Mouse (Mus musculus) ES-E14 (cell line): ENCODE measurements around the gene Aoc1.

Source experiments
- CHD2 ChIP-seq: IDR thresholded peaks from 2 replicates; pipeline ENCODE4 v1.6.1; 2014; ENCODE audit warnings: mild to moderate bottlenecking, low read depth, low read length, inconsistent platforms
- HCFC1 ChIP-seq: IDR thresholded peaks from 2 replicates; pipeline ENCODE4 v1.6.1; 2012; ENCODE audit warnings: low read length, inconsistent platforms, borderline replicate concordance; ENCODE audit not compliant: insufficient read depth
- MAFK ChIP-seq: IDR thresholded peaks from 2 replicates; pipeline ENCODE4 v1.6.1; 2014; ENCODE audit warnings: mild to moderate bottlenecking, low read depth, low read length, inconsistent platforms; ENCODE audit not compliant: insufficient read depth
- ZC3H11A ChIP-seq: IDR thresholded peaks from 2 replicates; pipeline ENCODE4 v1.6.1; 2012; ENCODE audit warnings: low read depth, mild to moderate bottlenecking, inconsistent platforms, low read length, borderline replicate concordance
- ZNF384 ChIP-seq: IDR thresholded peaks from 2 replicates; pipeline ENCODE4 v1.6.1; 2012; ENCODE audit warnings: low read depth, low read length, inconsistent platforms

DNA sequence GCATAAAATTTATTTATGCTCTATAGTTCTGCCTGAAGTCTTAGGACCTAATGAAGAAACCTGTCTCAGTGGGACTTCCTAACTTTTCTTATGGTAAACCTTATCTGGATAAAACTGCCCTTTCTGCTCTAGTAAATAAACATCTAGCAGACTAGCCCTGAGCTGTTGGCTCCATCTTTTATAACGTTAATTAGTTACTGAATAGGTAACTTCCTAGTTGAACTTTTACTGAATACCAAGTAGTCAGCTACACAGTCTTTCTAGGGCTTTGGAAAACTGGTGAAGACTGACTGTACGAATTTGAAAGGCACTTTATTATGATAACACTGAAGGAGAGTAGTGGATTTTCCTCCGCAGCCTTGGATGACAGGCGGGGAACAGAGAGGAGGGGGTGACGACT is 23.2 kb downstream of the Aoc1 start:
- TF ChIP-seq ZNF384 (no peak), MAFK (no peak), CHD2 (no peak), HCFC1 (no peak), ZC3H11A (no peak)
